Mouse (Mus musculus): ENCODE data around the gene Sh2d3c.
A peak's percentile ranks its signal among the peaks of the same experiment; 100 is the strongest.

The Sh2d3c gene

GRCm38 (mm10) chr2:32700966-32701743, 19.7 kb upstream of the Sh2d3c start:
- DNase-seq, result no peak

GRCm38 (mm10) chr2:32703046-32703445, 17.8 kb upstream of the Sh2d3c start:
- DNase-seq, result no peak

GRCm38 (mm10) chr2:32704021-32704421, 16.8 kb upstream of the Sh2d3c start, which contains the start of gene Fpgs:
Gene Fpgs (minus strand): TSS chr2:32704145.
- DNase-seq, result no peak

GRCm38 (mm10) chr2:32705018-32705417, 15.8 kb upstream of the Sh2d3c start:
- DNase-seq, result no peak

GRCm38 (mm10) chr2:32706971-32707370, 13.9 kb upstream of the Sh2d3c start:
- DNase-seq, result no peak

- DNase-seq, result no peak
Observed at GRCm38 (mm10) chr2:32708643-32709042, 12.2 kb upstream of the Sh2d3c start.

- DNase-seq, result no peak
Observed at GRCm38 (mm10) chr2:32709521-32710137, 11.2 kb upstream of the Sh2d3c start.

- DNase-seq, result no peak
Observed at GRCm38 (mm10) chr2:32710425-32710824, 10.4 kb upstream of the Sh2d3c start.

GRCm38 (mm10) chr2:32711301-32712056, 9.4 kb upstream of the Sh2d3c start:
- DNase-seq, result no peak

GRCm38 (mm10) chr2:32712108-32712551, 8.7 kb upstream of the Sh2d3c start:
- peak; percentile 34 for DNase-seq

- peak; percentile 95 for DNase-seq
Observed at GRCm38 (mm10) chr2:32712586-32712933, 8.3 kb upstream of the Sh2d3c start.

GRCm38 (mm10) chr2:32712934-32713817, 7.7 kb upstream of the Sh2d3c start, which contains the start of gene Cdk9:
Gene Cdk9 (minus strand): TSS chr2:32713076.
- DNase-seq, result peak; percentile 92

- no peak for DNase-seq
Observed at GRCm38 (mm10) chr2:32714117-32714986, 6.5 kb upstream of the Sh2d3c start.

- DNase-seq, result no peak
Observed at GRCm38 (mm10) chr2:32714987-32715425, 5.8 kb upstream of the Sh2d3c start.

GRCm38 (mm10) chr2:32718761-32719160, 2.1 kb upstream of the Sh2d3c start:
- DNase-seq, result no peak

- DNase-seq, result no peak
Observed at GRCm38 (mm10) chr2:32720053-32720452, 802 bp upstream of the Sh2d3c start.

- DNase-seq, result no peak
Observed at GRCm38 (mm10) chr2:32722046-32722445, 1.2 kb downstream of the Sh2d3c start.

GRCm38 (mm10) chr2:32722581-32722980, 1.7 kb downstream of the Sh2d3c start:
- DNase-seq, result no peak

GRCm38 (mm10) chr2:32724149-32724548, 3.3 kb downstream of the Sh2d3c start:
- no peak for DNase-seq

- no peak for DNase-seq
Observed at GRCm38 (mm10) chr2:32724832-32725790, 4.3 kb downstream of the Sh2d3c start.

All from right cerebral cortex, adult 18-20 months (tissue).